Mouse (Mus musculus) B cell, adult (primary cell): Measurements from ENCODE around the gene Yy2. TPM values are rescaled to one million over a fixed set of nuclear protein-coding genes. Genes with fewer than 3 reads are reported as not detected.

Experiments used
- total RNA-seq: library from RNA; stranded (reverse); gene quantifications from 4 replicates; pipeline ENCODE4 v1.2.4, GENCODE M21; 2023; ENCODE audit not compliant: inconsistent age

The Yy2 gene
- total RNA-seq = 0.90 to 2.1 TPM (median 1.3 TPM) in 4 replicates

GRCm38 (mm10) chrX:157568840-157569239 lies at the start of gene Yy2:
Gene Yy2 (minus strand): TSS chrX:157568985.

GRCm38 (mm10) chrX:157598186-157598996 lies 29.6 kb upstream of the Yy2 start, which contains the start of gene Mbtps2:
Gene Mbtps2 (minus strand): TSS chrX:157598715.

Other genes starting within 250 kb of the Yy2 start
- 0.30 to 0.42 TPM (median 0.39 TPM) in 4 replicates for gene Phex, start 153.7 kb downstream of the Yy2 start, total RNA-seq
- gene Sms, start 76.7 kb downstream of the Yy2 start, total RNA-seq = 53.2 to 64.9 TPM (median 62.3 TPM) in 4 replicates
- 17.2 to 19.5 TPM (median 18.7 TPM) in 4 replicates for gene Mbtps2, start 29.7 kb upstream of the Yy2 start, total RNA-seq
- not detected in 4 replicates for gene Smpx, start 129.9 kb upstream of the Yy2 start, total RNA-seq
- gene Klhl34, start 249.4 kb upstream of the Yy2 start, total RNA-seq = not detected in 4 replicates